Mouse (Mus musculus) heart, postnatal 0 days (tissue): Measurements from ENCODE around the gene Eva1b. TPM values are rescaled to one million over a fixed set of nuclear protein-coding genes. Genes with fewer than 3 reads are reported as not detected.

ENCODE experiments used
- ATAC-seq: fragments of 200-750 bp; cut with Nextera tagmentation; 2 replicates; pipeline ENCODE4 v1.8.0; 2017; ENCODE audit warnings: low read depth, moderate number of reproducible peaks, moderate library complexity; ENCODE audit not compliant: insufficient read depth
- DNase-seq: peaks from one replicate; pipeline ENCODE4 v3.0.0-alpha.2; 2016; ENCODE audit warnings: low spot score
- H3K27ac ChIP-seq: fragments of 300-500 bp; sonication (generic); 2 replicates; pipeline ENCODE4 v1.5.1; 2014; ENCODE audit warnings: low read depth, mild to moderate bottlenecking
- H3K27me3 ChIP-seq: fragments of 300-500 bp; sonication (generic); 2 replicates; pipeline ENCODE4 v1.6.1; 2014; ENCODE audit warnings: low read length, mixed read lengths; ENCODE audit not compliant: control insufficient read depth, insufficient read depth
- H3K36me3 ChIP-seq: fragments of 300-500 bp; sonication (generic); replicated peaks from 2 replicates; pipeline ENCODE4 v1.6.1; 2014; ENCODE audit warnings: low read length, mixed read lengths; ENCODE audit not compliant: control insufficient read depth, insufficient read depth
- H3K4me1 ChIP-seq: fragments of 300-500 bp; sonication (generic); 2 replicates; pipeline ENCODE4 v1.6.1; 2014; ENCODE audit warnings: antibody characterized with exemption; ENCODE audit not compliant: control insufficient read depth, insufficient read depth
- H3K4me2 ChIP-seq: fragments of 300-500 bp; sonication (generic); 2 replicates; pipeline ENCODE4 v1.6.1; 2014; ENCODE audit warnings: low read depth, mild to moderate bottlenecking, low read length, moderate library complexity
- H3K4me3 ChIP-seq: fragments of 300-500 bp; sonication (generic); 2 replicates; pipeline ENCODE4 v1.5.1; 2014; ENCODE audit warnings: low read depth, low read length
- H3K9ac ChIP-seq: fragments of 300-500 bp; sonication (generic); replicated peaks from 2 replicates; pipeline ENCODE4 v1.6.1; 2014; ENCODE audit warnings: low read depth, low read length, mixed read lengths
- H3K9me3 ChIP-seq: fragments of 300-500 bp; sonication (generic); replicated peaks from 2 replicates; pipeline ENCODE4 v1.6.1; 2016; ENCODE audit warnings: low read length; ENCODE audit not compliant: control insufficient read depth
- CTCF ChIP-seq: IDR thresholded peaks from 2 replicates; pipeline ENCODE4 v1.5.1; 2016; ENCODE audit warnings: antibody characterized with exemption, control low read depth, low read depth
- EP300 ChIP-seq: IDR thresholded peaks from 2 replicates; pipeline ENCODE4 v1.6.1; 2016; ENCODE audit warnings: antibody characterized with exemption, low read depth
- WGBS: fragments of 180-500 bp; shearing (Covaris S2); extraction: QIAGEN DNeasy Blood & Tissue Kit; methylation state at CpG from one replicate; pipeline ENCODE4 v1.1.7; 2014; 5-methylcytosine and 5-hydroxymethylcytosine counted together
- polyA plus RNA-seq: library from polyadenylated mRNA; unstranded; fragments of >200 nt; fragmentation: Nextera tagmentation; extraction: Ambion mirVana; gene quantifications from 2 replicates; pipeline ENCODE4 v1.2.1, GENCODE M21; 2015
- total RNA-seq: library from RNA; depleted of rRNA; stranded (reverse); fragments of >200 nt; gene quantifications from 2 replicates; pipeline ENCODE4 v1.2.3, GENCODE M21; 2014; ENCODE audit warnings: low replicate concordance

The Eva1b gene
- total and polyA plus RNA-seq, 2 experiments from 2014 or later: 26.8 to 53.1 TPM

- WGBS: 2% methylated on average over 60 of the region's 67 CpGs
These were observed 817 bp downstream of the Eva1b start for GRCm38 (mm10) chr4:126148161-126148961.

GRCm38 (mm10) chr4:126149041-126149676 is 1.6 kb downstream of the Eva1b start:
- 24% methylated on average over 42 of the region's 42 CpGs for WGBS
- TF ChIP-seq CTCF (no peak), EP300 (no peak)
- peak overlapping the region; percentile 73 for H3K4me2 ChIP-seq
- peak overlapping the region; percentile 72 for H3K9ac ChIP-seq
- H3K4me1 ChIP-seq: peaks cover 19% of the 10 kb centered on the region
- DNase-seq (no peak), ATAC-seq (no peak)
- H3K4me3 ChIP-seq: peak overlapping the region; percentile 59
- H3K27ac ChIP-seq: peak overlapping the region; percentile 80
- 0 out of 2 replicates have a peak, but pooled peaks cover 26% of the 10 kb centered on the region for H3K27me3 ChIP-seq
- peaks cover 7% of the 10 kb centered on the region for H3K36me3 ChIP-seq
- no peaks in the 10 kb centered on the region for H3K9me3 ChIP-seq

More at GRCm38 (mm10) chr4:126148161-126148961, 817 bp downstream of the Eva1b start:
- Histone ChIP-seq H3K9me3 (no peaks in the 10 kb centered on the region), H3K27ac (peak overlapping the region; percentile 80), H3K9ac (peak overlapping the region; percentile 72), H3K4me2 (peak overlapping the region; percentile 73), H3K27me3 (0 out of 2 replicates have a peak, but pooled peaks cover 26% of the 10 kb centered on the region), H3K36me3 (peaks cover 7% of the 10 kb centered on the region), H3K4me1 (peaks cover 19% of the 10 kb centered on the region), H3K4me3 (peak overlapping the region; percentile 59)
- peak; percentile 68 for ATAC-seq
- peak; percentile 77 for DNase-seq
- TF ChIP-seq CTCF (no peak), EP300 (no peak)

GRCm38 (mm10) chr4:126149798-126150197 is 2.3 kb downstream of the Eva1b start:
- DNase-seq: no peak
- 49% methylated on average over 10 of the region's 10 CpGs for WGBS

GRCm38 (mm10) chr4:126150297-126150948 is 2.9 kb downstream of the Eva1b start:
- DNase-seq (peak; percentile 60), ATAC-seq (peak; percentile 66)
- Histone ChIP-seq H3K4me1 (peaks cover 19% of the 10 kb centered on the region), H3K36me3 (peaks cover 7% of the 10 kb centered on the region), H3K4me3 (peak overlapping the region; percentile 59; the same call in 1 of the 2 replicates), H3K4me2 (peak overlapping the region; percentile 73), H3K9me3 (no peaks in the 10 kb centered on the region), H3K27ac (peak overlapping the region; percentile 80), H3K27me3 (0 out of 2 replicates have a peak, but pooled peaks cover 26% of the 10 kb centered on the region), H3K9ac (no peak overlapping the region)
- no peak for TF ChIP-seq CTCF
- peak; percentile 44; the same call in 1 of the 2 replicates for TF ChIP-seq EP300
- 45% methylated on average over 16 of the region's 16 CpGs for WGBS

More at GRCm38 (mm10) chr4:126149798-126150197, 2.3 kb downstream of the Eva1b start:
- peaks cover 7% of the 10 kb centered on the region for H3K36me3 ChIP-seq
- H3K4me3 ChIP-seq: peak overlapping the region; percentile 59
- ATAC-seq: no peak
- 0 out of 2 replicates have a peak, but pooled peaks cover 26% of the 10 kb centered on the region for H3K27me3 ChIP-seq
- H3K27ac ChIP-seq: peak overlapping the region; percentile 80
- H3K9me3 ChIP-seq: no peaks in the 10 kb centered on the region
- peaks cover 19% of the 10 kb centered on the region for H3K4me1 ChIP-seq
- H3K4me2 ChIP-seq: peak overlapping the region; percentile 73
- TF ChIP-seq EP300 (no peak), CTCF (no peak)
- H3K9ac ChIP-seq: peak overlapping the region; percentile 72; the same call in 1 of the 2 replicates

GRCm38 (mm10) chr4:126150949-126151320 is 3.4 kb downstream of the Eva1b start:
- Histone ChIP-seq H3K9ac (no peak overlapping the region), H3K27me3 (0 out of 2 replicates have a peak, but pooled peaks cover 26% of the 10 kb centered on the region), H3K4me2 (peak overlapping the region; percentile 73), H3K27ac (peak overlapping the region; percentile 80), H3K4me3 (0 out of 2 replicates have a peak overlapping the region, but pooled peaks have one; percentile 59), H3K4me1 (peaks cover 19% of the 10 kb centered on the region), H3K36me3 (peaks cover 7% of the 10 kb centered on the region), H3K9me3 (no peaks in the 10 kb centered on the region)
- no peak for ATAC-seq
- TF ChIP-seq CTCF (no peak), EP300 (no peak)
- DNase-seq: no peak
- WGBS: 55% methylated on average over 6 of the region's 6 CpGs
